Mouse (Mus musculus) liver, adult 2 months (tissue): ENCODE measurements around the gene Napb.

Experiments used
- CTCF ChIP-seq: fragments of 200-500 bp; IDR thresholded peaks from 2 replicates; pipeline ENCODE4 v1.5.1; 2011; ENCODE audit warnings: low read depth, low read length, control low read depth
- POLR2A ChIP-seq: fragments of 200-500 bp; IDR thresholded peaks from 2 replicates; pipeline ENCODE4 v1.6.1; 2011; ENCODE audit warnings: low read length, control low read depth; ENCODE audit not compliant: insufficient read depth; ENCODE audit errors: extremely low read depth

DNA sequence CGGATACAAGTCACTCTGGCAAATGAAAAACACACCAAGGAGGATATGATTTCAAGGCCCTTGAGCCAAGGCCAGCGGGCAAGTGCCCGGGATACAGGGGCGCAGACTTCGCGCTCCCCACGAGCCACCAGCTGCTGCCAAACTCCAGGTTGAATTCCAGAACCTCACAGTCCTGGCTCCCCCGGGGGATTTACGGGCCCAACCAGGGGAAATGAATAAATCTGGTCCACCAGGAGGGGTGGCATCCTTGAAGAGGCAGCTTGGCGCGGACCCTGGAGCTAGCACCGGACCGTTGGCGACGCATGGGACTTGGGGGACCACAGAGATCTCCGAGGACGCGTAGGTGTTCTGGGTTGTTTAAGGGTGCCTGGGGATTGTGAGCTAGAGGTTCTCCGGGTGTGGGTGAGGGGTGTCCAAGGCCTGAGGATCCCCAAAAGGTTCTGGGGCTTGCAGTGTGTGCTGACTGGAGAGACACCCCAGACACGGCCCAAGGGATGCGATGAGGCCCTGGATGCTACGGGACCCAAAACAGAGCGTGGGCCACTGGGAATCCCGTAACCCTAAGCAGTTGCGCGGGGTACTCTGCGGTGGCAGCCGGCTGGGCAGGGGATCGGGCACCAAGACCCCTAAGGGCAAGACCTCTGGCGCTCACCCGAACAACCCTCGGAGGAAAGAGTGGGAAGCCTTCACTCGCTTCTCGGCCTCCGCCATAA lies 497 bp downstream of the Napb start:
- TF ChIP-seq POLR2A (no peak), CTCF (no peak)
